Mouse (Mus musculus): ENCODE measurements around the gene Gm10778. TPM values are rescaled to one million over a fixed set of nuclear protein-coding genes. Genes with fewer than 3 reads are reported as not detected.

The Gm10778 gene
- total and polyA plus RNA-seq, 2 experiments from 2014 or later, result 1.5 to 2.6 TPM

- 82% methylated on average over 22 of the region's 22 CpGs for WGBS
- Histone ChIP-seq H3K9ac (replicated peaks; ENCODE audit: low read depth, low read length) (peak overlapping the region; percentile 82), H3K36me3 (replicated peaks; ENCODE audit: control insufficient read depth, insufficient read depth, low read length) (peaks cover 11% of the 10 kb centered on the region; the same call in 1 of the 2 replicates), H3K4me3 (ENCODE audit: low read depth, low read length) (peak overlapping the region; percentile 70), H3K4me2 (ENCODE audit: low read depth, low read length) (peak overlapping the region; percentile 81), H3K4me1 (ENCODE audit: control insufficient read depth, insufficient read depth) (peaks cover 11% of the 10 kb centered on the region; the same call in 1 of the 2 replicates), H3K27ac (ENCODE audit: low read depth) (peak overlapping the region; percentile 88), H3K27me3 (ENCODE audit: control insufficient read depth, insufficient read depth, low read length) (no peaks in the 10 kb centered on the region), H3K9me3 (replicated peaks; ENCODE audit: control insufficient read depth, low read length) (no peaks in the 10 kb centered on the region)
- ATAC-seq (ENCODE audit: insufficient read depth, low read depth), result no peak
- no peak for DNase-seq (ENCODE audit: low spot score)
- TF ChIP-seq CTCF (IDR thresholded peaks at IDR 0.05; ENCODE audit: low read depth) (no peak), EP300 (IDR thresholded peaks at IDR 0.05; ENCODE audit: low read depth) (no peak)
Observed at GRCm38 (mm10) chr10:81626101-81626993, 22.5 kb upstream of the Gm10778 start.

- H3K36me3 ChIP-seq (replicated peaks; ENCODE audit: control insufficient read depth, insufficient read depth, low read length), result peaks cover 4% of the 10 kb centered on the region; the same call in 1 of the 2 replicates
- H3K27me3 ChIP-seq (ENCODE audit: control insufficient read depth, insufficient read depth, low read length), result no peaks in the 10 kb centered on the region
- H3K4me1 ChIP-seq (ENCODE audit: control insufficient read depth, insufficient read depth), result peaks cover 11% of the 10 kb centered on the region; the same call in 1 of the 2 replicates
- WGBS, result 5% methylated on average over 40 of the region's 40 CpGs
- peak within 1 kb of the TSS; percentile 82 for H3K9ac ChIP-seq (replicated peaks; ENCODE audit: low read depth, low read length)
- peak within 1 kb of the TSS; percentile 81 for H3K4me2 ChIP-seq (ENCODE audit: low read depth, low read length)
- peak; percentile 96 for DNase-seq (ENCODE audit: low spot score)
- peak within 1 kb of the TSS; percentile 88 for H3K27ac ChIP-seq (ENCODE audit: low read depth)
- peak within 1 kb of the TSS; percentile 70 for H3K4me3 ChIP-seq (ENCODE audit: low read depth, low read length)
- peak; percentile 91 for ATAC-seq (ENCODE audit: insufficient read depth, low read depth)
- TF ChIP-seq EP300 (IDR thresholded peaks at IDR 0.05; ENCODE audit: low read depth) (peak; percentile 90; the same call in 1 of the 2 replicates), CTCF (IDR thresholded peaks at IDR 0.05; ENCODE audit: low read depth) (no peak)
- no peaks in the 10 kb centered on the region for H3K9me3 ChIP-seq (replicated peaks; ENCODE audit: control insufficient read depth, low read length)
Observed at GRCm38 (mm10) chr10:81626994-81627835, 21.6 kb upstream of the Gm10778 start, which contains the start of gene Sirt6. Gene Sirt6 (minus strand): TSS chr10:81627797.

DNA sequence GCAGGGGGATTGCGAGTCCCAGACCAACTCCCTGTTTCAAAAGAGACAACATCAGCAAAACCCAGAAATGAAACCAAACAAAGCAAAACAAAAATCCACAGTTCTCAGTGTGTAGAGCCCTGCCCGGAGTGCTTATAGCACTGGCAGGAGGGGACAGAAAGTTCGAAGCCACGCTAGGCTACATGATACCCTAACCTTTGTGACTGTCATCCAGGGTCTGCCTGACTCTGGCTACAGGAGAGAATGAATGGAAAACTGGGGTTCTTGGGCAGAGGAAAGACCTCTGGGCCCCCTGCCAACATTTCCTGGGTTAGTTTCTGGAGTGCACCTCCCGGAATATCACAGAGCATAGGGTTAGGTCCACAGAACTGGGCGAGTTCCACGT is 21.0 kb upstream of the Gm10778 start:
- WGBS, result 37% methylated on average over 7 of the region's 7 CpGs
- DNase-seq (ENCODE audit: low spot score), result no peak

GRCm38 (mm10) chr10:81628390-81628789 is 20.5 kb upstream of the Gm10778 start, which contains the start of gene Ankrd24:
Gene Ankrd24 (plus strand): TSS chr10:81628540.
- ATAC-seq (ENCODE audit: insufficient read depth, low read depth) (no peak), DNase-seq (ENCODE audit: low spot score) (no peak)
- Histone ChIP-seq H3K4me2 (ENCODE audit: low read depth, low read length) (peak within 1 kb of the TSS; percentile 81), H3K27ac (ENCODE audit: low read depth) (peak within 1 kb of the TSS; percentile 88), H3K9ac (replicated peaks; ENCODE audit: low read depth, low read length) (peak within 1 kb of the TSS; percentile 82), H3K27me3 (ENCODE audit: control insufficient read depth, insufficient read depth, low read length) (no peaks in the 10 kb centered on the region), H3K4me1 (ENCODE audit: control insufficient read depth, insufficient read depth) (peaks cover 11% of the 10 kb centered on the region; the same call in 1 of the 2 replicates), H3K36me3 (replicated peaks; ENCODE audit: control insufficient read depth, insufficient read depth, low read length) (no peaks in the 10 kb centered on the region), H3K4me3 (ENCODE audit: low read depth, low read length) (peak within 1 kb of the TSS; percentile 70), H3K9me3 (replicated peaks; ENCODE audit: control insufficient read depth, low read length) (no peaks in the 10 kb centered on the region)
- TF ChIP-seq CTCF (IDR thresholded peaks at IDR 0.05; ENCODE audit: low read depth), result no peak
- TF ChIP-seq EP300 (IDR thresholded peaks at IDR 0.05; ENCODE audit: low read depth), result no peak
- WGBS, result 81% methylated on average over 16 of the region's 16 CpGs

More for the DNA sequence above, 21.0 kb upstream of the Gm10778 start:
- no peaks in the 10 kb centered on the region for H3K36me3 ChIP-seq (replicated peaks; ENCODE audit: control insufficient read depth, insufficient read depth, low read length)
- H3K27me3 ChIP-seq (ENCODE audit: control insufficient read depth, insufficient read depth, low read length), result no peaks in the 10 kb centered on the region
- H3K4me1 ChIP-seq (ENCODE audit: control insufficient read depth, insufficient read depth), result peaks cover 11% of the 10 kb centered on the region; the same call in 1 of the 2 replicates
- no peaks in the 10 kb centered on the region for H3K9me3 ChIP-seq (replicated peaks; ENCODE audit: control insufficient read depth, low read length)
- H3K9ac ChIP-seq (replicated peaks; ENCODE audit: low read depth, low read length), result peak overlapping the region; percentile 82
- H3K4me3 ChIP-seq (ENCODE audit: low read depth, low read length), result peak overlapping the region; percentile 70
- H3K4me2 ChIP-seq (ENCODE audit: low read depth, low read length), result peak overlapping the region; percentile 81
- peak; percentile 10 for ATAC-seq (ENCODE audit: insufficient read depth, low read depth)
- peak overlapping the region; percentile 88 for H3K27ac ChIP-seq (ENCODE audit: low read depth)
- TF ChIP-seq CTCF (IDR thresholded peaks at IDR 0.05; ENCODE audit: low read depth), result no peak
- TF ChIP-seq EP300 (IDR thresholded peaks at IDR 0.05; ENCODE audit: low read depth), result no peak
